Mouse (Mus musculus): Measurements from ENCODE around the gene Ptpro. TPM values are rescaled to one million over a fixed set of nuclear protein-coding genes. Genes with fewer than 3 reads are reported as not detected.

The Ptpro gene
- total and polyA plus RNA-seq, 3 experiments, result 0.11 to 0.16 TPM; not detected in 1

GRCm38 (mm10) chr6:137414531-137415405, 162.6 kb downstream of the Ptpro start:
- H3K4me2 ChIP-seq (ENCODE audit: insufficient read depth, low read depth, poor library complexity, severe bottlenecking), result 0 out of 2 replicates have a peak overlapping the region, but pooled peaks have one; percentile 10
- DNase-seq (ENCODE audit: extremely low read depth), result peak; percentile 76
- no peaks in the 10 kb centered on the region for H3K79me2 ChIP-seq (replicated peaks; ENCODE audit: control insufficient read depth, extremely low read depth, insufficient read depth, poor library complexity, severe bottlenecking)
- no peaks in the 10 kb centered on the region for H3K27me3 ChIP-seq (replicated peaks)
- no peak overlapping the region for H3K4me3 ChIP-seq (replicated peaks in 1 of 3; ENCODE audit: low read depth in 2 of 3, low read length in 2 of 3, poor library complexity in 1 of 3)
- in situ Hi-C loops (cut with MboI; ENCODE audit: low pct_ligation_motif_present, low pct_unique_long_range_greater_than_20kb, low sequenced_read_pairs), result no loop called here
- H3K36me3 ChIP-seq (replicated peaks in 1 of 2; ENCODE audit: control insufficient read depth in 1 of 2, insufficient read depth in 1 of 2, low read length in 1 of 2), result no peaks in the 10 kb centered on the region
- H3K4me1 ChIP-seq (ENCODE audit: control insufficient read depth in 1 of 2, insufficient read depth in 2 of 2), result peaks cover 0 to 12% of the 10 kb centered on the region in 2 experiments; a peak in 2 of 4 replicates
- H3K27ac ChIP-seq (ENCODE audit: insufficient read depth, low read depth), result no peak overlapping the region
- dilution Hi-C loops (cut with MboI; ENCODE audit: extremely low pct_ligation_motif_present, extremely low pct_unique_long_range_greater_than_20kb, low sequenced_read_pairs), result no loop called here
- H3K9me3 ChIP-seq (replicated peaks; ENCODE audit: low read length), result no peaks in the 10 kb centered on the region
- no peak overlapping the region for H3K9ac ChIP-seq (ENCODE audit: insufficient read depth, low read depth)
- TF ChIP-seq POLR2A (IDR thresholded peaks at IDR 0.05; ENCODE audit: low read depth, low read length) (no peak), JUN (IDR thresholded peaks at IDR 0.05; ENCODE audit: insufficient read depth, low read depth, low read length) (no peak), CHD1 (IDR thresholded peaks at IDR 0.05; ENCODE audit: low read depth, low read length) (no peak), GABPA (IDR thresholded peaks at IDR 0.05; ENCODE audit: insufficient replicate concordance, low read depth, low read length) (no peak), ZMIZ1 (IDR thresholded peaks at IDR 0.05; ENCODE audit: low read depth, low read length) (no peak), RAD21 (IDR thresholded peaks at IDR 0.05; ENCODE audit: low read depth, low read length) (peak; percentile 65), MEF2A (IDR thresholded peaks at IDR 0.05; ENCODE audit: borderline replicate concordance, low read depth, low read length) (no peak), IRF4 (IDR thresholded peaks at IDR 0.05; ENCODE audit: low read depth, low read length) (no peak), HCFC1 (IDR thresholded peaks at IDR 0.05; ENCODE audit: low read depth, low read length) (no peak), SMC3 (IDR thresholded peaks at IDR 0.05; ENCODE audit: low read depth, low read length) (peak; percentile 87), UBTF (IDR thresholded peaks at IDR 0.05; ENCODE audit: low read depth, low read length) (no peak), USF1 (IDR thresholded peaks at IDR 0.05; ENCODE audit: low read depth, low read length) (no peak), POLR2AphosphoS2 (IDR thresholded peaks at IDR 0.05; ENCODE audit: low read depth, low read length) (no peak), CTCF (conservative IDR thresholded peaks at IDR 0.05 in 1 of 2, IDR thresholded peaks at IDR 0.05 in 1 of 2; ENCODE audit: low read depth in 2 of 2, low read length in 2 of 2) (peak; percentile 82 to 83), ELF1 (IDR thresholded peaks at IDR 0.05; ENCODE audit: low read depth, low read length) (peak; percentile 42; the same call in 1 of the 2 replicates), MYC (IDR thresholded peaks at IDR 0.05; ENCODE audit: low read depth, low read length) (no peak)

GRCm38 (mm10) chr6:137422777-137423176, 170.7 kb downstream of the Ptpro start:
- no peak overlapping the region for H3K27ac ChIP-seq (ENCODE audit: insufficient read depth, low read depth)
- no peaks in the 10 kb centered on the region for H3K79me2 ChIP-seq (replicated peaks; ENCODE audit: control insufficient read depth, extremely low read depth, insufficient read depth, poor library complexity, severe bottlenecking)
- no peaks in the 10 kb centered on the region for H3K9me3 ChIP-seq (replicated peaks; ENCODE audit: low read length)
- no peak overlapping the region for H3K4me3 ChIP-seq (replicated peaks in 1 of 3; ENCODE audit: low read depth in 2 of 3, low read length in 2 of 3, poor library complexity in 1 of 3)
- no peaks in the 10 kb centered on the region for H3K36me3 ChIP-seq (replicated peaks in 1 of 2; ENCODE audit: control insufficient read depth in 1 of 2, insufficient read depth in 1 of 2, low read length in 1 of 2)
- H3K27me3 ChIP-seq (replicated peaks), result no peaks in the 10 kb centered on the region
- H3K4me1 ChIP-seq (ENCODE audit: control insufficient read depth in 1 of 2, insufficient read depth in 2 of 2), result peaks cover 0 to 4% of the 10 kb centered on the region in 2 experiments; a peak in 1 of 4 replicates
- TF ChIP-seq ZKSCAN1 (IDR thresholded peaks at IDR 0.05; ENCODE audit: borderline replicate concordance, low read depth, low read length), result no peak
- TF ChIP-seq CTCF (conservative IDR thresholded peaks at IDR 0.05 in 1 of 2, IDR thresholded peaks at IDR 0.05 in 1 of 2; ENCODE audit: low read depth in 2 of 2, low read length in 2 of 2), result no peak
- TF ChIP-seq MAX (IDR thresholded peaks at IDR 0.05; ENCODE audit: low read length), result no peak
- no peak for TF ChIP-seq UBTF (IDR thresholded peaks at IDR 0.05; ENCODE audit: low read depth, low read length)
- TF ChIP-seq NELFE (IDR thresholded peaks at IDR 0.05; ENCODE audit: low read depth, low read length), result no peak
- no peak for TF ChIP-seq ETS1 (conservative IDR thresholded peaks at IDR 0.05; ENCODE audit: low read depth, low read length)
- no peak for TF ChIP-seq TBP (conservative IDR thresholded peaks at IDR 0.05; ENCODE audit: low read depth, low read length)
- no peak for TF ChIP-seq MEF2A (IDR thresholded peaks at IDR 0.05; ENCODE audit: borderline replicate concordance, low read depth, low read length)
- no peak overlapping the region for H3K4me2 ChIP-seq (ENCODE audit: insufficient read depth, low read depth, poor library complexity, severe bottlenecking)
- in situ Hi-C loops (cut with MboI; ENCODE audit: low pct_ligation_motif_present, low pct_unique_long_range_greater_than_20kb, low sequenced_read_pairs), result no loop called here
- no peak for DNase-seq (ENCODE audit: extremely low read depth)
- dilution Hi-C loops (cut with MboI; ENCODE audit: extremely low pct_ligation_motif_present, extremely low pct_unique_long_range_greater_than_20kb, low sequenced_read_pairs), result no loop called here
- H3K9ac ChIP-seq (ENCODE audit: insufficient read depth, low read depth), result no peak overlapping the region
